Mouse (Mus musculus) cerebellum, adult 2 months (tissue): ENCODE results near the gene Frmd4a. TPM values are rescaled to one million over a fixed set of nuclear protein-coding genes. Genes with fewer than 3 reads are reported as not detected.

ENCODE experiments used
- DNase-seq, 2 experiments: peaks; one replicate each; pipeline ENCODE4 v3.0.0; 2021
- H3K27ac ChIP-seq: fragments of 200-500 bp; 2 replicates; pipeline ENCODE4 v1.5.1; 2012; ENCODE audit warnings: low read length, control low read depth, inconsistent platforms; ENCODE audit not compliant: insufficient read depth
- H3K27me3 ChIP-seq: fragments of 200-500 bp; 2 replicates; pipeline ENCODE4 v1.6.1; 2012; ENCODE audit warnings: inconsistent platforms, mild to moderate bottlenecking, low read length, moderate library complexity; ENCODE audit not compliant: control insufficient read depth, insufficient read depth
- H3K4me1 ChIP-seq: fragments of 200-500 bp; 2 replicates; pipeline ENCODE4 v1.6.1; 2011; ENCODE audit warnings: low read length; ENCODE audit not compliant: control insufficient read depth, insufficient read depth
- H3K4me3 ChIP-seq: fragments of 200-500 bp; replicated peaks from 2 replicates; pipeline ENCODE3; 2011; ENCODE audit warnings: mild to moderate bottlenecking, low read depth, low read length, control low read depth; ENCODE audit not compliant: insufficient read depth
- CTCF ChIP-seq: fragments of 200-500 bp; IDR thresholded peaks from 2 replicates; pipeline ENCODE4 v1.5.1; 2011; ENCODE audit warnings: low read depth, mild to moderate bottlenecking, control low read depth, low read length, moderate library complexity, borderline replicate concordance; ENCODE audit not compliant: insufficient read depth
- POLR2A ChIP-seq: fragments of 200-500 bp; IDR thresholded peaks from 2 replicates; pipeline ENCODE4 v1.6.1; 2011; ENCODE audit warnings: low read length, control low read depth, borderline replicate concordance; ENCODE audit not compliant: insufficient read depth
- WGBS: fragments of 180-500 bp; shearing (Covaris S2); methylation state at CpG from one replicate; pipeline ENCODE4 v1.1.7; 2018; 5-methylcytosine and 5-hydroxymethylcytosine counted together
- polyA plus RNA-seq: library from polyadenylated mRNA; depleted of rRNA; stranded (reverse); fragments of >200 nt; gene quantifications from 2 replicates; pipeline ENCODE4 v1.2.3, GENCODE M21; 2012

Frmd4a gene
- polyA plus RNA-seq, 1 experiment, result 33.6 TPM

DNA sequence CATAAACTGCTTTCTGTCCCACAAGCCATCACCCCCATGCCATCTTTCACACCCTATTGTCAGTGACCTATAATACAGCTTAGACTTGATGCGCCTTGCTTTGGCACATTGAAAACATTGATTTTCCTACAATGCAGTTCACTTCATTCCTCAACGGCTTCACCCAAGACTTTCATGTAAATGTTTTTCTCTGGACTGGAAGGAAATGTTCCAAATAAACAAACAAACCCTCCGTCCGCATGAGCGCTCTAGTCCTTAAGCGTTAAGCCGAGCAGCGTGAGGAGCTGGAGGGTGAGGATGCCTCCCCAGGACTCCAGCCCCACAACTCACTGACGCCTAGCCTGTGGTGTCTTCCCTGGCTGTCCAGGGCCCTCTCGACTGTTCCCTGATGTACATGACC, 279.4 kb downstream of the Frmd4a start:
- H3K27me3 ChIP-seq, result no peaks in the 10 kb centered on the region
- 55% methylated on average over 10 of the region's 10 CpGs for WGBS
- H3K4me3 ChIP-seq, result no peak overlapping the region
- TF ChIP-seq CTCF (no peak), POLR2A (no peak)
- no peak for DNase-seq
- H3K4me1 ChIP-seq, result no peaks in the 10 kb centered on the region
- H3K27ac ChIP-seq, result no peak overlapping the region

DNA sequence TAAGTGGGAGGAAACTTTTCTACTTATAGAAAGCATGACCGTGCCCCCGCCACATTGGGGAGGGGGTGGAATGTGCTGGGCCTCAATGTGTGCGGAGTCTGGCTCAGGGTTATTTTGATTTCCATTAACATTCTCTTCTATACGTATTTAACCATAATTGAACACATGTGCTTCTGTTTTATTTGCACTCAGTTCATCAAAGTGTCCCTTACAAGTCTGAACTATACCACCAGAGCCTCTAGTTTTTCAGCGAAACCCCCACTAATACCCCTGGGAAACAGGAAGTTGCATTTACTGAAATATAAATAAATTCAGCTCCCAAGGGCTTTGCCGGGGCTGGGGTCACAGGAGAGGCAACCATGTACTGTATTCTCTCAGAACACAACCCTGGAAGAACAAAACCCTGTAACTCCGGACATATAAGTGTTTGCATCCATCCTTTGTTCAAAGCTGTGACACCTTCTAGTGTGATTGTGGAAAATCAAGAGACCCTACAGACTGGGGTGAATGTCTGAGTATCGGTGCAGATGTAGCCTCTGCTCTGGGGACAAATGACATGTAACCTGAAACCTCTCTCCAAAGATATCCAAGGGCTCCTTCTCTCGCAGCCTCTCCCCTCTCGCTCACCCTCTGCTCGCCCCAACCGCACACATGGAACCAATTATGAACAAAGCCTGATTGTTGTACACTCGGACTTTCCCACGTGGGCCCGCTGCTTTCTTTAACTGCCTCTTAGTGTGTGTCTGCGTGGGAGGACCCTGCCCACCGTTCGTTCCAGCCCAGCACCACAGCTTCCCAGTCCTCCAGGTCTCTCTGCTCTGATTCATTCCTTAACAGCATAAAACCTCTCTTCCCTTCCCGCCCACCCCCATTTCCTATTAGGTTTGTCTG, 281.1 kb downstream of the Frmd4a start:
- no peak overlapping the region for H3K27ac ChIP-seq
- no peak overlapping the region for H3K4me3 ChIP-seq
- no peaks in the 10 kb centered on the region for H3K27me3 ChIP-seq
- H3K4me1 ChIP-seq, result no peaks in the 10 kb centered on the region
- DNase-seq, result no peak
- 35% methylated on average over 19 of the region's 19 CpGs for WGBS
- TF ChIP-seq POLR2A (no peak), CTCF (no peak)

DNA sequence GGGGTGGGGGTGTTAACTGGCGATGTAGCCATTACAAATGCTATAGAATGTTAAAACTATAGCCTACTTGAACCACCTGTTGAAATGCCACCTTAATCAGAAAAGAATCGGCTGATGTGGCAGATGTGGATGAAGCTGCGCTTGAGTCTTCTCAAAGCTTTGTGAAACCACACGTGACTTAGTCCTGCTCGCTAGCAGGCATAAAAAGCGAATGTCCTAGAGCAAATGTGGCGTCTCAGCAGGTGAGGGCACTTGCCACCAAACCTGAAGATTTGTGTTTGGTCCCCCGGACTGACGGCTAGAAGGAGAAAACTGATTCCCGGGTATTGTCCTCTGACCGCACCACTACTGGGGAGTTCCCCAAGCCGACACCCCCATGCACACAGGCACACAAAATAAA, 282.1 kb downstream of the Frmd4a start:
- no peak for DNase-seq
- no peak overlapping the region for H3K27ac ChIP-seq
- no peaks in the 10 kb centered on the region for H3K27me3 ChIP-seq
- 85% methylated on average over 12 of the region's 12 CpGs for WGBS
- H3K4me1 ChIP-seq, result no peaks in the 10 kb centered on the region
- H3K4me3 ChIP-seq, result no peak overlapping the region
- TF ChIP-seq CTCF (no peak), POLR2A (no peak)

DNA sequence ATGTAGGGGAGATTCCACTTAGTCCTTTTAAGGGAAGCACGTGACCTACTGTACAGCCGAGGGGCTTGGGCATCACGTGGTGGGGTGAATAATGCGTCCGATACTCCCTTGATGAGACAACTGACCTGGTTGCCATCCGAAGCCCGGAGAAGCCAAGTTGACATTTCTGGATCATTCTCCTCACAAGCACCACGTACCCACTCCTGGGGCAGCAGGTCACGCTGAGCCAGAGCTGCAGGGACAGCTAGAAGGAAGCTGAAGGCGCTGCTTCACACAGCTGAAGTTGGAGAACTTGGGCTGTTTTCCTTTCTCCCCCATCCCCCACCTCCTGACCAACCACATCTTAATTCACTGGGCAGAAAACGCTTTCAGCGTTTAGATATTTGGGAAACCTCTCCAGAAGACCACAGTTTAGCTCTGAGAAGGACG, 282.9 kb downstream of the Frmd4a start:
- no peak overlapping the region for H3K4me3 ChIP-seq
- WGBS, result 11% methylated on average over 13 of the region's 13 CpGs
- H3K27ac ChIP-seq, result no peak overlapping the region
- no peak for DNase-seq
- H3K27me3 ChIP-seq, result no peaks in the 10 kb centered on the region
- TF ChIP-seq CTCF, result no peak
- TF ChIP-seq POLR2A, result no peak
- no peaks in the 10 kb centered on the region for H3K4me1 ChIP-seq

DNA sequence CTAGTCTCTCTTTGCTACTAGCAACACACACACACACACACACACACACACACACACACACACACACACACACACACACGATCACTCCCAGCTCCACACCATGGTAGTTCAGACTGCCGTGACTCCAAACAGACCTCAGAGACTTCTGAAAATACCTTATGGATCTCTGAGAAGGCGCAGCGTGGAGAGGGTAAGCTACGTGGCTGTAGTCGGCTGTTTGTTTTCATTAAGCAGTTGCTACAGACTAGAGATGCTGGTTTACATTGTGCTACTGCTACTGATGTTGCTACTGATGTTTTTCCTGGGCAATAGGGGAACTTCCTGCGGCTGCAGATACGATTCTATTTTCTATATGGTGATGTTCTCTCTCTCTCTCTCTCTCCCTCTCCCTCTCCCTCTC, 283.3 kb downstream of the Frmd4a start:
- H3K27me3 ChIP-seq, result no peaks in the 10 kb centered on the region
- DNase-seq, result no peak
- TF ChIP-seq CTCF, result no peak
- TF ChIP-seq POLR2A, result no peak
- H3K27ac ChIP-seq, result no peak overlapping the region
- H3K4me1 ChIP-seq, result no peaks in the 10 kb centered on the region
- peak overlapping the region; percentile 25 for H3K4me3 ChIP-seq
- 16% methylated on average over 8 of the region's 8 CpGs for WGBS

DNA sequence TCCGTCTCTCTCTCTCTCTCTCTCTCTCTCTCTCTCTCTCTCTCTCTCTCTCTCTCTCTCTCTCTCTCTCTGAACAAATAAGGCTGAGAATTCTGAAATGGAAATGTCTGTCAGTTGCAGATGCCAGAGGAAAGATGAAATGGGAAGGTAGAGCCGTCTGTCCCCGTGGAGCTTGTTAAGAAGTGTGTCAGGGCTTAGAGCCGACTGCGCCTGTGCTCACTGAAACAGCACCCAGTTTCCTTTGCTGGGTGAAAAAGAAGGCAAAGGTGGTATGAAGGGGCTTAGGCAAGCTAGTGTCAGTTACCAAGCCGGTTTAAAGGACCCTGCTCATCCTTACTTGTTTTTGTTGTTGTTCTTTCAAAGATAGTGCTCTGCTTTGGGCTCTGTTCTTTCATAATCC, 283.7 kb downstream of the Frmd4a start:
- H3K27ac ChIP-seq, result no peak overlapping the region
- no peaks in the 10 kb centered on the region for H3K4me1 ChIP-seq
- H3K27me3 ChIP-seq, result no peaks in the 10 kb centered on the region
- WGBS, result 25% methylated on average over 5 of the region's 6 CpGs
- no peak for TF ChIP-seq POLR2A
- no peak for TF ChIP-seq CTCF
- no peak for DNase-seq
- no peak overlapping the region for H3K4me3 ChIP-seq

DNA sequence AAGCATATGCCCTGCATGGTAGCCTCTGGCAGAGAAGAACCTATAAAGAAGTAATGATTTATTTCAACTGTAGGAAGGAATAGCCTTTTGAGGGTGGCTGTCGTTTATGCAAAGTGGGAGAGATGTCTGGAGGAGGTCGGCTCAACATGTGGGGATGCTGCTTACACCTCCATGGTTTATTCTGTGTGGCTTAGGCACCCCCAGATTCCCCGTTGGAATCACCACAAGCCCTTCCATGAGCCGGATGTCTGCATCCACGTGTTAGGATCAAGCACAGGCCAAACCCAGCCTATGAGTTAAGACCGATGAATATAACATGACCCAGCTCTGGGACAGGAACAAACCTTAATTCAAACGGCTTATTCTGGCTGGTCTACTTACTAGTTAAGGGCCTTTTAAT, 284.2 kb downstream of the Frmd4a start:
- no peak overlapping the region for H3K27ac ChIP-seq
- DNase-seq, result no peak
- H3K4me1 ChIP-seq, result no peaks in the 10 kb centered on the region
- TF ChIP-seq CTCF (no peak), POLR2A (no peak)
- no peak overlapping the region for H3K4me3 ChIP-seq
- WGBS, result 51% methylated on average over 7 of the region's 7 CpGs
- no peaks in the 10 kb centered on the region for H3K27me3 ChIP-seq

DNA sequence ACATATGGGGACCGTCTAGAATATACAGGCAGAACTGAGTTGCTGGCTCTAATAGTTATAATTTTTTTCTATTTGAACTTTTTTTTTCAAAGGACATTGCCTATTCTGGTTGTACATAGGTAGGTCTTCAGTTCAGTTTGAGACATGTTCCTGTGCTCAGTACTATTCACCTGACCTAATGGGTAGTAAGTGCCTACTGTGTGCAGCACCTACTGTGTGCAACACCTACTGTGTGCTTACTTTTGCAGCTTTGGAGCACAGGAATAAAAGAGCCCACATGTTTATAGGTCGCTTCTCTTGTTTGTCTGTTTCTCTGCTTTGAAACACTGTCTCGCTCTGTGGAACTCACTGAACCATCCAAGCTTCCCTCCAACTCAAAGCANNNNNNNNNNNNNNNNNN, 284.6 kb downstream of the Frmd4a start:
- TF ChIP-seq CTCF (no peak), POLR2A (no peak)
- H3K27me3 ChIP-seq, result no peaks in the 10 kb centered on the region
- WGBS, result 94% methylated on average over 3 of the region's 3 CpGs
- no peak overlapping the region for H3K4me3 ChIP-seq
- no peak overlapping the region for H3K27ac ChIP-seq
- H3K4me1 ChIP-seq, result no peaks in the 10 kb centered on the region
- no peak for DNase-seq
